Mouse (Mus musculus) embryonic stem cell, embryonic (primary cell): ENCODE results near the gene Dnajb6.
"Not testable (repeated sequence)": the region's sequence is repeated elsewhere in the genome, so short reads cannot be mapped to it uniquely, and the experiment has no call there.

Experiments
- CTCF ChIA-PET, 4 experiments: fragments of 300-600 bp in 2 of 4; fragments of 350-600 bp in 2 of 4; sonication (Branson Sonifier 250); formaldehyde crosslinking; loops; one replicate each; lab custom pipeline; 2022; ENCODE audit warnings: inconsistent platforms in 2 of 4; lab: Charles Lee
- POLR2A ChIA-PET, 4 experiments: fragments of 300-600 bp in 2 of 4; fragments of 350-600 bp in 2 of 4; sonication (Branson Sonifier 250); formaldehyde crosslinking; loops; one replicate each; lab custom pipeline; 2022; ENCODE audit warnings: antibody characterized with exemption in 4 of 4, inconsistent platforms in 1 of 4; lab: Charles Lee

Dnajb6 gene

DNA sequence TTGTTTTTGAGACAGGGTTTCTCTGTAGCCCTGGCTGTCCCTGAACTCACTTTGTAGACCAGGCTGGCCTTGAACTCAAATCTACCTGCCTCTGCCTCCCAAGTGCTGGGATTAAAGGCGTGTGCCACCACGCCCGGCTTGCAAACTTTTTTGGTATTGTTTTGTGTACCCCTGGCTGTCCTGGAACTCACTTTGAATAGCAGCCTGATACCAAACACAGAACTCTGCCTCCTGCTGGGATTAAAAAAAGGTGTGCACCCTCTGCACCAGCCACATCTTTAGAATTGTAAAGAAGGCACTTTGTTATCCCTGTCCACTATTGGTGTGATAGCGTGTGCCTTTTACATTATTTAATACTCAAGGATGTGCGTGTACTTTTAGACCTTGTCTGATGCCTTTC lies 2.0 kb downstream of the Dnajb6 start:
- ChIA-PET CTCF (no interaction called here), POLR2A (interaction anchor here (0.5 to 13.9 kb wide), 18 partner anchors 8 to 46 kb away, joined by 3 to 376 read pairs (median 20); no protein-coding TSS in a partner anchor)

DNA sequence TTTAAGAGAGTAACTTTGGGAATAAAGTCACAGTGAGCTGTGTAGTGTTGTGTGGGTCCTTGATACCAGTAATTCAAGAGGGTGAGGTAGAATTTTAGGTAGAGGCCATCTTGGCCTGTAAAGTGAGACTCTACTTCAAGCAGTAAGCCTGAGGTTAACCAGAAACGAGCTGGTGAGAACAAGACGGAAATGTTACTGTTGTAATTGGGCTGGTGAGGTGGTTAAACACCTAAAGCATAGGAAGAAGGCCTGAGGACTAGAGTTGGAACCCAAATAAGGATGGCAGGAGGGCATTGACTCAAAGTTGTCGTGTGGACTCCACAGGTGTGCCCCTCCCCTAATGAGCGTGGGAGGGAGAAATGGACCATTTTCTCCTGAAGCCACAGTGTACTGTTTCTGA lies 2.6 kb downstream of the Dnajb6 start:
- POLR2A ChIA-PET, result interaction anchor here in 2 of 4 experiments (0.6 to 13.9 kb wide), 10 partner anchors 12 to 45 kb away, joined by 3 to 376 read pairs (median 34); no protein-coding TSS in a partner anchor
- CTCF ChIA-PET, result no interaction called here

DNA sequence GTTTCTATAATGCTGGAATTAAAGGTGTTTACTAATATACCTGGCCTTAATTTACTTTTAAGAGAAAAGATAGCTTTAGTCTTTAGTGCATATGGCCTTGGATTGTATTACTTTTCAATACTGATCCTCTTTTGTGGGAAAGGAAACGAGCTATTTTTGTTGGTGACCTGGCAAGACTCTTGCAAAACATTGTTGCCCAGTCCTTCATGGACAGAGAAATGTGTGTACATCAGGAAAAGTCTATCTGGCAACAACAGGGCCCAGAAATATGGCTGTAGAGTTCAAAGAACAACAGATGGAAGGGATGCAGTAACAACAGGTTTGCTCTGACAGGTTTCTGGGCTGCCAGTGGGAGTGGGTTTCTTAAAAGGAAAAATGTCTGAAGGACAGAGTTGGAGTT lies 5.2 kb downstream of the Dnajb6 start:
- CTCF ChIA-PET, result interaction anchor here in 1 of 4 experiments (0.5 kb wide), 1 partner anchor 273 kb away, joined by 3 read pairs; no protein-coding TSS in a partner anchor

GRCm38 (mm10) chr5:29741093-29741492 lies 5.6 kb downstream of the Dnajb6 start:
- ChIA-PET POLR2A (interaction anchor here in 3 of 4 experiments (0.6 to 13.9 kb wide), 19 partner anchors 9 to 1176 kb away, joined by 3 to 274 read pairs (median 9); no protein-coding TSS in a partner anchor), CTCF (no interaction called here)

More for the DNA sequence above, 5.2 kb downstream of the Dnajb6 start:
- POLR2A ChIA-PET, result interaction anchor here in 3 of 4 experiments (0.6 to 13.9 kb wide), 18 partner anchors 8 to 43 kb away, joined by 3 to 274 read pairs (median 10); no protein-coding TSS in a partner anchor

GRCm38 (mm10) chr5:29747661-29748060 lies 12.2 kb downstream of the Dnajb6 start:
- CTCF ChIA-PET, result no interaction called here

DNA sequence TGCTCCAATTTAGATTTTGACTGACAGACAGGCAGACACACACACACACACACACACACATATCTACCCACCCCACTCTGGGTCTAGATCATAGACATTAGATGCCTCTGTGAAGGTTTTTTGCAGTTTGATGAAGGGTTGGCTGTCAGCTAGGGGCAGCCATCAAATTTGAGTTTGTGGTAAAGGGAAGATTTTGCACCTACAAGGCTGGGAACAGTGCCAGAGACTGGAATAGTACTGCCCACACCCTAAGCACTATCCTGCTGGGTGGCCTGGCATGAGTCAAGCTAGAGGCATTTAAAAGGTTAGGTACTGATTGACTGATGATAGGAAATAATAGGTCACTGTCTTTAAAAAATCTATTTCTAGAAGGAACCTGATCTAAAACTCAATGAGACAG lies 15.8 kb downstream of the Dnajb6 start:
- CTCF ChIA-PET, result no interaction called here
- POLR2A ChIA-PET, result interaction anchor here in 2 of 4 experiments (0.5 to 11.5 kb wide), 23 partner anchors 7 to 1429 kb away, joined by 3 to 181 read pairs (median 5); partner anchors contain the start of genes Dnajb6 (in 2 of the 2) and Gm5129 (in 2 of the 2)

More at GRCm38 (mm10) chr5:29747661-29748060, 12.2 kb downstream of the Dnajb6 start:
- POLR2A ChIA-PET, result interaction anchor here in 1 of 4 experiments (0.6 to 13.9 kb wide), 6 partner anchors 12 to 49 kb away, joined by 3 to 274 read pairs (median 7); partner anchors contain the start of genes Dnajb6 and Gm5129

DNA sequence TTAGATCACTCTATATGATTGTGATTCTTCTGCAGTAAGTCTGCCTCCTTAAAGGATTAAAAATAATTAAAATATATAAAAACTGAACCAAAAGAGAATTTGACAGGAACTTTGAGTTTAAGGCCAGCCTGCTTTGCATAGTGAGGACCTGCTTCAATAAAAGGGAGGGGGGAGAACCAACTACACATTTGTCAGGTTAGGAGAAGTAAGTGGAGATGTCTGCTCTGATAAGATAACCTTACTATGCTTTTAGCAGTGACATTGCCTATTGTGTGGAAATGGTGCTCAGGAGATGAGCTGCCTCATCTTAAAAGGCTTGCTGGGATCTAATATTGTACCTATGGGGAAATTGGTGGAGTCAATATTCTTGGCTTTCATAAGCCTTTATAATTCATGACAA lies 17.4 kb downstream of the Dnajb6 start:
- ChIA-PET POLR2A (interaction anchor here in 1 of 4 experiments (0.7 to 14.1 kb wide), 10 partner anchors 10 to 53 kb away, joined by 3 to 274 read pairs (median 8); partner anchors contain the start of genes Dnajb6 and Gm5129), CTCF (interaction anchor here in 1 of 4 experiments (0.6 kb wide), 1 partner anchor 1144 kb away, joined by 9 read pairs; no protein-coding TSS in a partner anchor)

DNA sequence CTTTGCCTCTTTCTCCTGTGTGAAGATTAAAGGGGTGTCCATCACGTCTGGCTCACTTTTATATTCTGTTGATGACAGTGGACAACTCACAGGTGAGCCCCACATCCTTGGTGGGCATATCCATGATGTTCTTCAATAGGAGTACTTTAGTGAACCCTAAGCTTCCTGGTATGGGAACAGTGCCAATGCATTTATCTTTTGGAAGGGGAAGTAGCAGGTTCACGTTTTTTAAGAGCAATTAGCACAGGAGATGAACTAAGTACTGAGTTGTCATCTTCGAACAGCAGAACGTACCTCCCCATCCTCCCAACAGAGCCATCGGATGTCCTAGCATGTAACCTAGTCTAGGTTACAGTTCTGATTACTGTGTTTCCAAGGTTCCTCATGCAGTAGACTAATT lies 23.8 kb downstream of the Dnajb6 start:
- ChIA-PET POLR2A (interaction anchor here in 2 of 4 experiments (0.7 to 14.1 kb wide), 18 partner anchors 9 to 60 kb away, joined by 3 to 274 read pairs (median 5); partner anchors contain the start of genes Dnajb6 (in 1 of the 2) and Gm5129 (in 1 of the 2)), CTCF (interaction anchor here in 2 of 4 experiments (0.7 kb wide), 2 partner anchors 63 to 922 kb away, joined by 3 read pairs; no protein-coding TSS in a partner anchor)

GRCm38 (mm10) chr5:29770935-29771334 lies 35.4 kb downstream of the Dnajb6 start:
- CTCF ChIA-PET, result no interaction called here
- POLR2A ChIA-PET, result interaction anchor here in 1 of 4 experiments (0.9 to 6.2 kb wide), 8 partner anchors 9 to 49 kb away, joined by 3 to 37 read pairs (median 5); no protein-coding TSS in a partner anchor

DNA sequence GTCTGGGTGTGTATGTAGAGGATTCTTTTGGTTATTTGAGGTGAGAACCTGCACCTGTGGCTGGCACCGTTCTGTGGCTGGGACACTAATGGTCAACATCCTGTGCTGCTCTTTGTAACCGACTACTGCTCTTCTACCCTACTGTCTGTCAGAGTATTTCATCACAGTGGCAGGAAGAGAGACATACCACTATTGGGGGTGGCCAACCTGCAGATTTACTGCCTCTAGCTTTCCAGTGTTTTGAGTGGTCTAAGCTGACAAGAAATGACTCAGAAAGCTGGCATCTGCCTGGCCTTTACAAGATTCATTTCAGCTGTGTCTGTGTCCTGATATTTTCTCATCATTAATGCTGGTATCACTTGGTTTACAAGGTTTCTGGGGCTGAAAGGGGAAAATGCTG lies 36.5 kb downstream of the Dnajb6 start:
- POLR2A ChIA-PET, result interaction anchor here in 1 of 4 experiments (0.8 to 6.2 kb wide), 6 partner anchors 10 to 21 kb away, joined by 3 to 37 read pairs (median 4); no protein-coding TSS in a partner anchor

DNA sequence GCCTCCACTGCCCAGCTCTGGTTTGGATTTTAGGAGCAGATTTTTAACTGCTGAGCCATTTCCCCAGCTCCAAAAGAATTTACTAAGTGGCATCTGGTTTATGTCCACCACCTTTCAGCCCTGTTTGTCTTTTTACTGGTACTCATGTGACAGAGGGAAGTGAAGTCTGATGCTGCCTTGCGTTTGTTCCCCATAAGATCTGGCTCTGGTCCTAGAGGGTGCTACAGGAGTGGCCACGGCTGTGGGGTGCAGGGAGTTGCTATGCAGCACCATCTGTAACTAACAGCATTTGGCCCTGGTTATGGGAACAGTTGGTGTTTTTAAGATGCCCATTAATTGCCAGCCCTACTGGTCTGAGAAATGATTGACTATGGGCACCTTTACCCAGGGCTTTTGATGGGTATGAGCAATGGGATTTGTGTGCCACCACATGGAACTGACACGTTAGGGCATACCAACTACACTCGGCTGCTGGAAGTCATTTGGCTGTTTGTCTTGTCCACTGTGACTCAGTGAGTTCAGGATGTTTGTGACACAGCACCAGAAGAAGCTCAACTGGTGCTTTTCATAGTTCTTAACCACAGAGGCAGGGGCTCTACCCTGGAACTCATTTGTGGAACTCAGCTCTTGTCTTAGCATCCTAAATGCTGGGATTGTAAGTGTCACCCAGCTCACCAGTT lies 37.3 kb downstream of the Dnajb6 start:
- CTCF ChIA-PET, result no interaction called here

More for the DNA sequence above, 36.5 kb downstream of the Dnajb6 start:
- CTCF ChIA-PET, result no interaction called here

DNA sequence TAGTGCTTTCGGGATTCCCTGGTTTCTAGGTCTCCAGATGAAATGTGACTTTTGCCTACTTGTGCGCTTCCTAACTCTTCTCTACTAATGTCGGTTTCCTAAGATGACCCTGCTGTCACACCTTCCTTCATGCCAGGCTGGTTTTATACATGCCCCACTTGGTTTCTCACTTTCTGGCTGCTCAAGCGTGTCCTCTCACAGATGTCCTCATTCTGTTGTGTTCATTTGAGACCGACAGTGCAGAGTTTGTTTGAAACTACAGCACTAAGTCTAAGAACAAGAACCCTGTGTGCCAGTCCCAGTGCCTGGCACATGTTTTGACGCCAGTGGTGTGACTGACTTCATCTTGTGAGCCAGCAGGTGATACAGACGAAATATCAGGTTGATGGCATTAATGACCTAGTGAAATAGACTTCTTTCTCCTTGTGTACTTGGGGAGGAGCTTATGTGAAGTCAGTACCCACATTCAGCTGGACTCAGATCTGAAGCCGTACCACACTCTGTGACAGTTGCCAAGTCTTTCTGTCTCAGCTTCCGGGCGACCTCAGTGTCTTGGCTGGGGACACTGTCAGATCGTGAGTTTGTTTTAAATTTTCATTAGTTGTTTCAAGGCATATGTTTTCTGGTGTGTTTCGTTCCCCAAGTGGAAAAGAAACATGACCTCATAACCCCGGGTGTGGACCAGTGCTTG lies 38.1 kb downstream of the Dnajb6 start:
- ChIA-PET CTCF (no interaction called here), POLR2A (interaction anchor here in 2 of 4 experiments (1.0 to 6.2 kb wide), 11 partner anchors 8 to 65 kb away, joined by 3 to 37 read pairs (median 5); no protein-coding TSS in a partner anchor)

More for the DNA sequence above, 37.3 kb downstream of the Dnajb6 start:
- POLR2A ChIA-PET, result interaction anchor here in 2 of 4 experiments (1.0 to 6.2 kb wide), 6 partner anchors 8 to 22 kb away, joined by 3 to 37 read pairs (median 4); no protein-coding TSS in a partner anchor

DNA sequence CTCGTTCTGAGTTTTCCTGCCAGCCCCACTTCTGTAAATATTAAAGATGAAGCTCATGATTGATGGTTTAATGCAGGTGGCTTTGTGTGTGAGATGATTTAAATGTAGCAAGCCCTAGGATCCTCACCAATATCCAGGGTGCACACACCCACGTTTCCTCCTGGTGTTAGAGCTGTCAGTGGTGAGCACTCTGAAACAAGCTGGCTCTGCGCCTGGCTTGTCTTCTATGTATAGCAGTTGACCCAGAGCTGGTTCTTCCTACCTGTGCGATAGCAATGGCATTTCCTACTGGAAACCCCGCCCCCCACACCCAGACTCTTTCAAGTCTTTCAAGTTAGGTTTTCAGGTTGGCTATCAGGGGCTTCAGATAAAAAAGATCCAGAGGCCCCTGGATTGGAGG lies 39.9 kb downstream of the Dnajb6 start:
- POLR2A ChIA-PET, result interaction anchor here in 2 of 4 experiments (0.5 to 6.2 kb wide), 7 partner anchors 7 to 376 kb away, joined by 3 to 37 read pairs (median 8); no protein-coding TSS in a partner anchor
- CTCF ChIA-PET, result interaction anchor here in 1 of 4 experiments (0.5 kb wide), 1 partner anchor 9 kb away, joined by 6 read pairs; no protein-coding TSS in a partner anchor

DNA sequence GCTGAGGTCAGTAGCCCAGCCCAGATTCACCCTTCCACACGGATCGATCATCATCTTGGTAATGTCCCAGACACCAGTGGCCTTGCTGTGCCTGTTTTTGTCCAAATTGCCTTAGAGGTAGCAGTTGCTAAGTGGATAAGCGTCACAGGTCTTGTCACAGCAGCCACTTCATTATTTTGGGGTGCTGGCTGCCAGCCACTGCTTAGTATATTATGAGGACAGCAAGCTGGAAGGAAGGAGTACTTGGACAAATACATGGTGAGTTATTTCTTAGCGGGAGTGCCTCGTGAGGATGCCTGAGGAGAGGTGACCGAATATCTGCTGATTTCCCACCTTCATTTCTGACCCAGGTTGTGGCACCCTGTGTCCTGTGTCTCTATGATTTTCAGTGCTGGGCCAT lies 42.5 kb downstream of the Dnajb6 start:
- POLR2A ChIA-PET, result interaction anchor here in 1 of 4 experiments (1.3 to 5.5 kb wide), 6 partner anchors 11 to 42 kb away, joined by 3 to 30 read pairs (median 8); partner anchors contain the start of genes Dnajb6 and Gm5129

GRCm38 (mm10) chr5:29779733-29780132 lies 44.2 kb downstream of the Dnajb6 start:
- ChIA-PET POLR2A (interaction anchor here in 2 of 4 experiments (0.7 to 2.1 kb wide), 5 partner anchors 9 to 52 kb away, joined by 4 to 5 read pairs (median 5); no protein-coding TSS in a partner anchor), CTCF (interaction anchor here in 1 of 4 experiments (0.7 kb wide), 1 partner anchor 346 kb away, joined by 4 read pairs; no protein-coding TSS in a partner anchor)

More for the DNA sequence above, 42.5 kb downstream of the Dnajb6 start:
- CTCF ChIA-PET, result no interaction called here

DNA sequence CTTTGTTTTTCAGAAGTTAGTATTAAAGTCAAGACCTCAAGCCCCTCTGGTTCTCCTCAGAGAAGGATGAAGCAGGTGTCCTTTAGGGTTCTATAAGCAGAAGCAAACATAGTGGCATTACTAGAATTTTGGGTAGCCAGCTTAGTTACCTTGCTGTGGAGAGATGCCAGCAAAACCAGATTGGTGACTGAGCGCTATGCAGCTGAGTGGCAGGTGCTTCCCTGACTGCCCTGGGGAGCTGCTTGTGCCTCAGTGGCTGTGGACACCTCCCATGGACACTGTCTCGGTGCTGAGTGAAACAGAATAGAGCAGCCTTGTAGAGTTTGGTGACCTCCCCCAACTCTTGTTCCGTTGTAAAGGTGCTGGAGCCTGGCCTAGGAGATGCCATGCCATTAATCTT lies 46.8 kb downstream of the Dnajb6 start:
- CTCF ChIA-PET, result interaction anchor here in 1 of 4 experiments (0.6 kb wide), 1 partner anchor 143 kb away, joined by 3 read pairs; no protein-coding TSS in a partner anchor
- POLR2A ChIA-PET, result interaction anchor here in 3 of 4 experiments (1.0 to 3.8 kb wide), 11 partner anchors 9 to 46 kb away, joined by 3 to 37 read pairs (median 4); partner anchors contain the start of genes Dnajb6 (in 1 of the 3) and Gm5129 (in 1 of the 3)

GRCm38 (mm10) chr5:29784906-29785305 lies 49.4 kb downstream of the Dnajb6 start:
- CTCF ChIA-PET, result not testable (repeated sequence)
- POLR2A ChIA-PET, result interaction anchor here in 1 of 4 experiments (1.5 to 3.8 kb wide), 3 partner anchors 13 to 49 kb away, joined by 3 to 37 read pairs (median 19); partner anchors contain the start of genes Dnajb6 and Gm5129
